Mouse (Mus musculus) erythroblast, embryonic 14.5 days (primary cell): Measurements from ENCODE around the gene Tmem50a.

Experiments
- GATA1 ChIP-seq: IDR thresholded peaks from 2 replicates; pipeline ENCODE4 v1.6.1; 2012; ENCODE audit warnings: low read length, inconsistent platforms, mixed read lengths
- TAL1 ChIP-seq: IDR thresholded peaks from 3 replicates; pipeline ENCODE4 v1.6.1; 2012; ENCODE audit warnings: low read length, inconsistent platforms, mixed read lengths

- no peak for TF ChIP-seq TAL1
- no peak for TF ChIP-seq GATA1
Measured at GRCm38 (mm10) chr4:134852438-134853255, 62.2 kb downstream of the Tmem50a start.
